Mouse (Mus musculus): ENCODE measurements around the gene Tlr2. TPM values are rescaled to one million over a fixed set of nuclear protein-coding genes. Genes with fewer than 3 reads are reported as not detected.

Tlr2 gene
- polyA plus RNA-seq, 1 experiment from 2014 or later = 2.5 TPM

- 79% methylated on average over 3 of the region's 3 CpGs for WGBS
- Histone ChIP-seq H3K9me3 (ENCODE audit: control insufficient read depth, low read length) (no peaks in the 10 kb centered on the region), H3K27ac (replicated peaks in 1 of 2; ENCODE audit: control insufficient read depth in 1 of 2, insufficient read depth in 1 of 2, low read depth in 2 of 2, low read length in 2 of 2) (no peak overlapping the region), H3K27me3 (ENCODE audit: control insufficient read depth, insufficient read depth, low read length) (no peaks in the 10 kb centered on the region), H3K4me1 (ENCODE audit: control insufficient read depth in 2 of 2, insufficient read depth in 2 of 2, low read length in 2 of 2) (peaks cover 11 to 13% of the 10 kb centered on the region in 2 experiments), H3K4me3 (ENCODE audit: control insufficient read depth in 1 of 2, insufficient read depth in 1 of 2, low read depth in 1 of 2, low read length in 2 of 2) (no peak overlapping the region), H3K9ac (ENCODE audit: low read length) (no peak overlapping the region), H3K4me2 (ENCODE audit: low read length) (no peak overlapping the region), H3K36me3 (ENCODE audit: control insufficient read depth, insufficient read depth, low read length) (no peaks in the 10 kb centered on the region)
- no peak for ATAC-seq (ENCODE audit: insufficient number of reproducible peaks, insufficient read depth, low FRiP score, low read depth)
Measured at GRCm38 (mm10) chr3:83859071-83859470, 17.5 kb upstream of the Tlr2 start.

GRCm38 (mm10) chr3:83857621-83858020 is 16.1 kb upstream of the Tlr2 start:
- ATAC-seq (ENCODE audit: insufficient number of reproducible peaks, insufficient read depth, low FRiP score, low read depth) = no peak
- WGBS = 89% methylated on average over 13 of the region's 13 CpGs
- Histone ChIP-seq H3K4me3 (ENCODE audit: control insufficient read depth in 1 of 2, insufficient read depth in 1 of 2, low read depth in 1 of 2, low read length in 2 of 2) (no peak overlapping the region), H3K4me2 (ENCODE audit: low read length) (no peak overlapping the region), H3K27me3 (ENCODE audit: control insufficient read depth, insufficient read depth, low read length) (no peaks in the 10 kb centered on the region), H3K4me1 (ENCODE audit: control insufficient read depth in 2 of 2, insufficient read depth in 2 of 2, low read length in 2 of 2) (peaks cover 4% of the 10 kb centered on the region in 2 experiments; a peak in 3 of 4 replicates), H3K27ac (replicated peaks in 1 of 2; ENCODE audit: control insufficient read depth in 1 of 2, insufficient read depth in 1 of 2, low read depth in 2 of 2, low read length in 2 of 2) (no peak overlapping the region), H3K36me3 (ENCODE audit: control insufficient read depth, insufficient read depth, low read length) (no peaks in the 10 kb centered on the region), H3K9ac (ENCODE audit: low read length) (no peak overlapping the region), H3K9me3 (ENCODE audit: control insufficient read depth, low read length) (no peaks in the 10 kb centered on the region)

DNA sequence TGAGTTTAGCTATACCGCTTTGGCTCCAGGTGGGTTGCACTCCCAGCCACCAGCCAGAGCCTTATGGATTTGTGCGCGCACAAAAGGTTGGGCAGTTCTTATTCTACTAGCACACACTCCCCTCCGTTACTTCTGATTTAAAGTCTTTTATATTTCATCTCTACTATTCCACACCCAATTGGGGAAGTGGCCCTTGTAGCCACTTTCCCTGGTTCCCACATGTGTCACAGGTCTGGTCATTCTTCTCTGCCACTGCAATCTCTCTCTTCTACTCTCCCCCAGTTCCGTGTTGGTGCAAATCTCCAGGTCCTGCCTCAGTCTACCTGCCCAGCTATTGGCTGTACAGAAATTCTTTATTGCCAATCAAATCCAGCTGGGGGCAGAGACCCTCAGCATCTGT is 14.1 kb upstream of the Tlr2 start:
- Histone ChIP-seq H3K36me3 (ENCODE audit: control insufficient read depth, insufficient read depth, low read length) (no peaks in the 10 kb centered on the region), H3K9me3 (ENCODE audit: control insufficient read depth, low read length) (no peaks in the 10 kb centered on the region), H3K4me3 (ENCODE audit: control insufficient read depth in 1 of 2, insufficient read depth in 1 of 2, low read depth in 1 of 2, low read length in 2 of 2) (no peak overlapping the region), H3K4me2 (ENCODE audit: low read length) (no peak overlapping the region), H3K4me1 (ENCODE audit: control insufficient read depth in 2 of 2, insufficient read depth in 2 of 2, low read length in 2 of 2) (no peaks in the 10 kb centered on the region), H3K9ac (ENCODE audit: low read length) (no peak overlapping the region), H3K27me3 (ENCODE audit: control insufficient read depth, insufficient read depth, low read length) (no peaks in the 10 kb centered on the region), H3K27ac (replicated peaks in 1 of 2; ENCODE audit: control insufficient read depth in 1 of 2, insufficient read depth in 1 of 2, low read depth in 2 of 2, low read length in 2 of 2) (no peak overlapping the region)
- WGBS = 82% methylated on average over 5 of the region's 5 CpGs
- ATAC-seq (ENCODE audit: insufficient number of reproducible peaks, insufficient read depth, low FRiP score, low read depth) = no peak

- Histone ChIP-seq H3K36me3 (ENCODE audit: control insufficient read depth, insufficient read depth, low read length) (no peaks in the 10 kb centered on the region), H3K9me3 (ENCODE audit: control insufficient read depth, low read length) (no peaks in the 10 kb centered on the region), H3K4me2 (ENCODE audit: low read length) (no peak overlapping the region), H3K4me1 (ENCODE audit: control insufficient read depth in 2 of 2, insufficient read depth in 2 of 2, low read length in 2 of 2) (no peaks in the 10 kb centered on the region), H3K27ac (replicated peaks in 1 of 2; ENCODE audit: control insufficient read depth in 1 of 2, insufficient read depth in 1 of 2, low read depth in 2 of 2, low read length in 2 of 2) (no peak overlapping the region), H3K27me3 (ENCODE audit: control insufficient read depth, insufficient read depth, low read length) (no peaks in the 10 kb centered on the region), H3K4me3 (ENCODE audit: control insufficient read depth in 1 of 2, insufficient read depth in 1 of 2, low read depth in 1 of 2, low read length in 2 of 2) (no peak overlapping the region), H3K9ac (ENCODE audit: low read length) (no peak overlapping the region)
- ATAC-seq (ENCODE audit: insufficient number of reproducible peaks, insufficient read depth, low FRiP score, low read depth) = no peak
- WGBS = 75% methylated on average over 2 of the region's 2 CpGs
Measured at GRCm38 (mm10) chr3:83849341-83849740, 7.8 kb upstream of the Tlr2 start.

DNA sequence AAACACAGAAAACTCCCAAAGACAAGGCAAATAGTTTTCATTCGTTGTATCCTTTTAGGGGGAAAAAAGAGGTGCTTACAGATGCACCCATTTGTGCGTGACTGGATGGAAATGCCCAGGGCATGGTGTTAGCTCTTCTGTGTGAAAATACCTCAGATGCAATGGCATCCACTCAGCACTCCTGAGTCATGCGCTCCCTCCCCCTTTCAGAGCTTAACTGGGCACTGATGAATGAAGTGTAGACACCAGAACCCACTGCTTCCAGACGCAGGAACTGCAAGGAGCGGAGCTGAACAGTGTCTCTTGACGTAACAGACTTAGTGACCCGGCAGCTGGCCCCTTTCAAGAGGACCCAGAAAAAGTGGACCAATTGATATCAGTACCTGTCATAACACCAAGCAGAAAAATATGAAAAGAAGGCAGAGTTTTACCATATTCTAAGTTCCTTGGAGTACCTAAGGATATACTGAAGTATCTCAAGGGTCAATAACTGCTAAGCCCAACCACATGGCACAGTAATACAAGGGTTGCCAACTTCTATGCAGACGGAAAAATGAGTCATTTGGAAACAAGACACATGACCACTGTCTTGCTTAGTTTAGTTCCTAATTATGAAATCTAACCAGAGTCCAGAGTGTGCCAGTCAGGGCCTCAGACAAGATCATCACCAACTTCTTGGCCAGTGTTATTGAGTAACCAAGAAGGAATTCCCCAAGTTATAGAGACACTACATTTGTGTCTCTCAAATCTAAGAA is 3.4 kb upstream of the Tlr2 start:
- no peak for ATAC-seq (ENCODE audit: insufficient number of reproducible peaks, insufficient read depth, low FRiP score, low read depth)
- no peaks in the 10 kb centered on the region for H3K27me3 ChIP-seq (ENCODE audit: control insufficient read depth, insufficient read depth, low read length)
- no peak overlapping the region for H3K9ac ChIP-seq (ENCODE audit: low read length)
- peaks cover 2 to 5% of the 10 kb centered on the region in 2 experiments; a peak in 2 of 4 replicates for H3K4me1 ChIP-seq (ENCODE audit: control insufficient read depth in 2 of 2, insufficient read depth in 2 of 2, low read length in 2 of 2)
- no peak overlapping the region for H3K4me3 ChIP-seq (ENCODE audit: control insufficient read depth in 1 of 2, insufficient read depth in 1 of 2, low read depth in 1 of 2, low read length in 2 of 2)
- no peak overlapping the region for H3K27ac ChIP-seq (replicated peaks in 1 of 2; ENCODE audit: control insufficient read depth in 1 of 2, insufficient read depth in 1 of 2, low read depth in 2 of 2, low read length in 2 of 2)
- H3K4me2 ChIP-seq (ENCODE audit: low read length) = no peak overlapping the region
- 44% methylated on average over 8 of the region's 8 CpGs for WGBS
- no peaks in the 10 kb centered on the region for H3K9me3 ChIP-seq (ENCODE audit: control insufficient read depth, low read length)
- no peaks in the 10 kb centered on the region for H3K36me3 ChIP-seq (ENCODE audit: control insufficient read depth, insufficient read depth, low read length)

DNA sequence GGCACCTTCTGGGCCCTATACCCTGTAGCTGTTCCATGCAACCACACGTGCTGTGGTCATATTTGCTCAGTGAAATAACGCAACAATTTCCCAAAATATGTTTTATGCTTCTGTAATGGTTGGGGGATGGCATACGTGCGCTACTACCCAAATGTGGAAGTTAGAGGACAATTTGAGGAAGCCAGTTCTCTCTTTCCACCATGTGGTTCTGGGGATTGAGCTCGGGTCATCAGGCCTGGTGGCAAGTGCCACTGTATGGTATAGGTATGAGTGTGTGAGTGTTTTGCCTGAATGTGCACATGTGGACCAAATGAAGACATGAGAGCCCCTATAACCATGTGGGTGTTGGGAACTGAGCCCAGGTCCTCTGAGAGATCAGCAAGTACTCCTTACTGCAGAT is 2.1 kb downstream of the Tlr2 start:
- Histone ChIP-seq H3K27me3 (ENCODE audit: control insufficient read depth, insufficient read depth, low read length) (no peaks in the 10 kb centered on the region), H3K9ac (ENCODE audit: low read length) (no peak overlapping the region), H3K27ac (replicated peaks in 1 of 2; ENCODE audit: control insufficient read depth in 1 of 2, insufficient read depth in 1 of 2, low read depth in 2 of 2, low read length in 2 of 2) (no peak overlapping the region), H3K4me3 (ENCODE audit: control insufficient read depth in 1 of 2, insufficient read depth in 1 of 2, low read depth in 1 of 2, low read length in 2 of 2) (no peak overlapping the region), H3K36me3 (ENCODE audit: control insufficient read depth, insufficient read depth, low read length) (no peaks in the 10 kb centered on the region), H3K4me1 (ENCODE audit: control insufficient read depth in 2 of 2, insufficient read depth in 2 of 2, low read length in 2 of 2) (peaks cover 2 to 5% of the 10 kb centered on the region in 2 experiments; a peak in 2 of 4 replicates), H3K9me3 (ENCODE audit: control insufficient read depth, low read length) (no peaks in the 10 kb centered on the region), H3K4me2 (ENCODE audit: low read length) (no peak overlapping the region)
- no peak for ATAC-seq (ENCODE audit: insufficient number of reproducible peaks, insufficient read depth, low FRiP score, low read depth)
- WGBS = 84% methylated on average over 5 of the region's 5 CpGs

DNA sequence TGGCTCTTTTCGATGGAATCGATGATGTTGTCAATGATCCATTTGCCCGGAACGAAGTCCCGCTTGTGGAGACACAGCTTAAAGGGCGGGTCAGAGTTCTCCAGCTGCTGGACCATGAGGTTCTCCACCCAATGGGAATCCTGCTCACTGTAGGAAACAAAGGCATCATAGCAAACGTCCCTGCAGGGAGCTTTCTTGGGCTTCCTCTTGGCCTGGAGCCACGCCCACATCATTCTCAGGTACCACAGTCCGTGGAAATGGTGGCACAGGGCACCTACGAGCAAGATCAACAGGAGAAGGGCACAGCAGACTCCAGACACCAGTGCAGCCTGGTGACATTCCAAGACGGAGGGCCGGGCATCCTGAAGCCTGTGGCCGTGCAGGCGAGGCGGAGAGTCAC is 4.9 kb downstream of the Tlr2 start:
- Histone ChIP-seq H3K27ac (replicated peaks in 1 of 2; ENCODE audit: control insufficient read depth in 1 of 2, insufficient read depth in 1 of 2, low read depth in 2 of 2, low read length in 2 of 2) (no peak overlapping the region), H3K4me3 (ENCODE audit: control insufficient read depth in 1 of 2, insufficient read depth in 1 of 2, low read depth in 1 of 2, low read length in 2 of 2) (no peak overlapping the region), H3K27me3 (ENCODE audit: control insufficient read depth, insufficient read depth, low read length) (no peaks in the 10 kb centered on the region), H3K36me3 (ENCODE audit: control insufficient read depth, insufficient read depth, low read length) (no peaks in the 10 kb centered on the region), H3K9me3 (ENCODE audit: control insufficient read depth, low read length) (no peaks in the 10 kb centered on the region), H3K9ac (ENCODE audit: low read length) (no peak overlapping the region), H3K4me2 (ENCODE audit: low read length) (no peak overlapping the region), H3K4me1 (ENCODE audit: control insufficient read depth in 2 of 2, insufficient read depth in 2 of 2, low read length in 2 of 2) (no peaks in the 10 kb centered on the region; a peak in 1 of 4 replicates)
- ATAC-seq (ENCODE audit: insufficient number of reproducible peaks, insufficient read depth, low FRiP score, low read depth) = no peak
- 82% methylated on average over 15 of the region's 15 CpGs for WGBS

GRCm38 (mm10) chr3:83828145-83828611 is 13.4 kb downstream of the Tlr2 start:
- no peak overlapping the region for H3K27ac ChIP-seq (replicated peaks in 1 of 2; ENCODE audit: control insufficient read depth in 1 of 2, insufficient read depth in 1 of 2, low read depth in 2 of 2, low read length in 2 of 2)
- H3K4me3 ChIP-seq (ENCODE audit: control insufficient read depth in 1 of 2, insufficient read depth in 1 of 2, low read depth in 1 of 2, low read length in 2 of 2) = no peak overlapping the region
- H3K36me3 ChIP-seq (ENCODE audit: control insufficient read depth, insufficient read depth, low read length) = no peaks in the 10 kb centered on the region
- ATAC-seq (ENCODE audit: insufficient number of reproducible peaks, insufficient read depth, low FRiP score, low read depth) = no peak
- H3K9ac ChIP-seq (ENCODE audit: low read length) = no peak overlapping the region
- H3K27me3 ChIP-seq (ENCODE audit: control insufficient read depth, insufficient read depth, low read length) = no peaks in the 10 kb centered on the region
- 59% methylated on average over 5 of the region's 5 CpGs for WGBS
- H3K4me1 ChIP-seq (ENCODE audit: control insufficient read depth in 2 of 2, insufficient read depth in 2 of 2, low read length in 2 of 2) = no peaks in the 10 kb centered on the region
- H3K4me2 ChIP-seq (ENCODE audit: low read length) = no peak overlapping the region
- H3K9me3 ChIP-seq (ENCODE audit: control insufficient read depth, low read length) = no peaks in the 10 kb centered on the region
